Mouse (Mus musculus): ENCODE measurements around the gene Mrpl37. TPM values are rescaled to one million over a fixed set of nuclear protein-coding genes. Genes with fewer than 3 reads are reported as not detected.
"Not testable (repeated sequence)": the region's sequence is repeated elsewhere in the genome, so short reads cannot be mapped to it uniquely, and the experiment has no call there.

The Mrpl37 gene
- 108 and 125 TPM in 2 replicates for polyA plus RNA-seq (2014; fragmentation: Nextera tagmentation; extraction: Ambion mirVana)

DNA sequence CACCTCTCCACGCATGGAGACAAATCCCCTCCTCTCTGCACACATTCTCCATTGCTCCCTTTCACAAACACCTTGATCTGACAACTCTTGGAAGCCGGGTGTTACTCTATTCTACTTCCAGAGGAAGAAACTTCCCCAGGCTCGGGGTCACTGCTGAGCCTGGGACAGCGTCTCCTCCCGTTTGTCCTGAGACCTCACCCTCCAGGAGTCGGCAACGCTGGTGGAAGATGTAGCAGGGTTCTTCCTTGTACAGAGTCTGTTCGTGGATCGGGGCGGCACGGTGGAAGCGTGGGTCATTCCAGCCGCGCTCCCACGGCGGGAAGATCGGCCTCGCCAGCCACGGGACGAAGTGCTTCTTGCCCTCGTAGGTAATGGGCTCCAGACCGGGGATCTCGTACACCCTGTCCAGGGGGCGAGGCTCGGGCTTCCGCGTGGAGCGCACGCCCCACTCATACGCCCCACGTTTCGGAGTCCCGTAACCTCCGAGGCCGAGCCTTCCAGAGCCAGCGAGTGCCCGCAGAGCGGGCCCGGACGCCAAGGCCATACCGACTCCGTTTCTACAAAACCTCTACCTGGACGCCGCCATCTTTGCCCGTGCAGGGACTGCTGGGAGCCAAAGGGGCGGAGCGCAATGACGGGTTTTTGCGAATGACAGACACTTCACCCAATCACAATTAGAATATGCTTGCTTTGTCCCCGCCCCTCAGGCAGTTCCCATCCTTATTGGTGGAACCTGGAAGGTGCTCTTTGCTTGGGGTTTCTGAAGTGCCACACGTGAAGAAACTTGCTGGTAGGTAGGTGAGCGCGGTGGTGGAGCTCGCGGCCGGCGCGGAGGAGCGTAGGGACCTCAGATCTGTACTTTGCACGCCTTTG is at the start of gene Mrpl37, which contains the start of gene Cyb5rl:
Mrpl37 (minus strand) TSS at position 617 of the 873 bp plus-strand sequence.
Cyb5rl (plus strand) TSS at position 737 of the 873 bp plus-strand sequence.
- H3K27me3 ChIP-seq (ENCODE audit: control insufficient read depth, insufficient read depth, low read length) = no peaks in the 10 kb centered on the region
- peak within 1 kb of the TSS; percentile 76; the same call in 1 of the 2 replicates for H3K27ac ChIP-seq (ENCODE audit: low read depth, low read length)
- peak within 1 kb of the TSS; percentile 95 for H3K4me3 ChIP-seq (ENCODE audit: low read length)
- H3K9ac ChIP-seq (ENCODE audit: low read depth, low read length) = peak within 1 kb of the TSS; percentile 88
- peak within 1 kb of the TSS; percentile 87 for H3K4me2 ChIP-seq (replicated peaks; ENCODE audit: low read depth, low read length)
- WGBS = under 1% methylated on average over 60 of the region's 60 CpGs
- peak; percentile 99 for ATAC-seq (ENCODE audit: low FRiP score, low TSS enrichment)
- peaks cover 24% of the 10 kb centered on the region for H3K36me3 ChIP-seq (ENCODE audit: control insufficient read depth, insufficient read depth, low read length)
- H3K4me1 ChIP-seq (ENCODE audit: control insufficient read depth, insufficient read depth, low read length) = peaks cover 6% of the 10 kb centered on the region
- H3K9me3 ChIP-seq (ENCODE audit: control insufficient read depth, low read length) = no peaks in the 10 kb centered on the region

DNA sequence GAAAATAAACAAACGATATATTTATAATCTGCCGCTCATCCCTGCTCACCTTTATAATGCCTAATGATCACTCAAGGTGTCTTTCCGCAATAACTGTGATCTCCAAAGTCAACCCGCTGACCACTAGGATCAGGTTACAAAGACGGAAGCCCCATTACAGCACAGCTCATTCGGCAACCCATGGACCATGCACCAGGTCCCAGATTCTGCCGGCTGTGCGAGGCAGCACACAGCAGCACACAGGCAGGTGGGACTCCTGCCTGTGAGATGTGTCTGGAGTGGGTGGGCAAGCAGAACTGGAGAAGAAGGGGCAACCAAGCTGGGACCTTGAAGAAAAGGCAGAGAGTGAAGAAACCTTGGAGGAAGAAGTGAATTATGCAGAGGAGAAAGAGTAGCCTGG is 47.6 kb upstream of the Mrpl37 start:
- WGBS = 13% methylated on average over 8 of the region's 8 CpGs

DNA sequence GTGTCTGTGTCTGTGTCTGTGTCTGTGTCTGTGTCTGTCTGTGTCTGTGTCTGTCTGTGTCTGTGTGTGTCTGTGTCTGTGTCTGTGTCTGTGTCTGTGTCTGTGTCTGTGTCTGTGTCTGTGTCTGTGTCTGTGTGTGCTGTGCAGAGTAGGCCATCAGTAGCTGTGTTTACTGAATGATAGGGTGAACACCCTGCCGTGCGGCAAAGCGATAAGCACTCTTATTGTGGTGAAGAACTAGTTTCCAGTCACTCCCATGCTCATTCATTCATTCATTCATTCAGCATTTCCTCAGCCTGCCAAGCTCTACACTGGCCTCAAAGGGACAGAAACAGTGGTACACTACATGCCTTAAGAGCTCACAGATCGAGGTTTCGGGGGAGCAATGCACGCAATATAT is 42.5 kb upstream of the Mrpl37 start:
- ATAC-seq (ENCODE audit: low FRiP score, low TSS enrichment); H3K9me3 ChIP-seq (ENCODE audit: control insufficient read depth, low read length); H3K27me3 ChIP-seq (ENCODE audit: control insufficient read depth, insufficient read depth, low read length); H3K36me3 ChIP-seq (ENCODE audit: control insufficient read depth, insufficient read depth, low read length); H3K9ac ChIP-seq (ENCODE audit: low read depth, low read length); H3K27ac ChIP-seq (ENCODE audit: low read depth, low read length); H3K4me3 ChIP-seq (ENCODE audit: low read length); H3K4me2 ChIP-seq (replicated peaks; ENCODE audit: low read depth, low read length): not testable (repeated sequence)
- WGBS = 93% methylated on average over 6 of the region's 6 CpGs
- H3K4me1 ChIP-seq (ENCODE audit: control insufficient read depth, insufficient read depth, low read length) = peaks cover 13% of the 10 kb centered on the region

More for the DNA sequence above, 47.6 kb upstream of the Mrpl37 start:
- Histone ChIP-seq H3K4me2 (replicated peaks; ENCODE audit: low read depth, low read length) (no peak overlapping the region), H3K36me3 (ENCODE audit: control insufficient read depth, insufficient read depth, low read length) (no peaks in the 10 kb centered on the region), H3K4me1 (ENCODE audit: control insufficient read depth, insufficient read depth, low read length) (0 out of 2 replicates have a peak, but pooled peaks cover 10% of the 10 kb centered on the region), H3K27me3 (ENCODE audit: control insufficient read depth, insufficient read depth, low read length) (no peaks in the 10 kb centered on the region), H3K27ac (ENCODE audit: low read depth, low read length) (no peak overlapping the region), H3K9ac (ENCODE audit: low read depth, low read length) (no peak overlapping the region), H3K9me3 (ENCODE audit: control insufficient read depth, low read length) (no peaks in the 10 kb centered on the region), H3K4me3 (ENCODE audit: low read length) (no peak overlapping the region)
- ATAC-seq (ENCODE audit: low FRiP score, low TSS enrichment) = peak; percentile 69; the same call in 1 of the 2 replicates

DNA sequence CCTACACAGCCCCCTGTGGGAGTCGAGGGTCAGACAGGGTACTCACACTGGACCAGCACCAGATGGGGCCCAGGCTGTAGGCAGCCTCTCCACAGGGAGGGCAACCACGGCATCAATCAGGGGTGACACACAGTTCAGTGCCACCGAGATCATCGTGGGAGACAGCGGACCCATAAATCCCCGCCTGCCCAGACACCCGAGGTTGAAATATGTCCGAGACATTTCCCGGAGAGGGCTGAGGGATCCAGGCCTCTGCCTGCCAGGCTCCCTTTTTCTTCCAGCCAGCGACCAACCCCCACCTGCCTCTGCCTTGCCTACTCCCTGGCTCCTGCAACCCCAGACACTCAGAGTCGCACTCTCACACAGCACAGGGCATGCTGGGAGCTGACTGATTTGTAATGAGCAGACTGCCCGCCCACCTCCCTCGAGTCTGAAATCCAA is 41.6 kb upstream of the Mrpl37 start:
- peak; percentile 89 for ATAC-seq (ENCODE audit: low FRiP score, low TSS enrichment)
- 12% methylated on average over 13 of the region's 13 CpGs for WGBS
- no peak overlapping the region for H3K27ac ChIP-seq (ENCODE audit: low read depth, low read length)
- H3K4me3 ChIP-seq (ENCODE audit: low read length) = no peak overlapping the region
- no peaks in the 10 kb centered on the region for H3K9me3 ChIP-seq (ENCODE audit: control insufficient read depth, low read length)
- peak overlapping the region; percentile 12; the same call in 1 of the 2 replicates for H3K9ac ChIP-seq (ENCODE audit: low read depth, low read length)
- no peaks in the 10 kb centered on the region; the same call in 1 of the 2 replicates for H3K27me3 ChIP-seq (ENCODE audit: control insufficient read depth, insufficient read depth, low read length)
- H3K36me3 ChIP-seq (ENCODE audit: control insufficient read depth, insufficient read depth, low read length) = no peaks in the 10 kb centered on the region
- H3K4me1 ChIP-seq (ENCODE audit: control insufficient read depth, insufficient read depth, low read length) = peaks cover 8% of the 10 kb centered on the region
- peak overlapping the region; percentile 22 for H3K4me2 ChIP-seq (replicated peaks; ENCODE audit: low read depth, low read length)

DNA sequence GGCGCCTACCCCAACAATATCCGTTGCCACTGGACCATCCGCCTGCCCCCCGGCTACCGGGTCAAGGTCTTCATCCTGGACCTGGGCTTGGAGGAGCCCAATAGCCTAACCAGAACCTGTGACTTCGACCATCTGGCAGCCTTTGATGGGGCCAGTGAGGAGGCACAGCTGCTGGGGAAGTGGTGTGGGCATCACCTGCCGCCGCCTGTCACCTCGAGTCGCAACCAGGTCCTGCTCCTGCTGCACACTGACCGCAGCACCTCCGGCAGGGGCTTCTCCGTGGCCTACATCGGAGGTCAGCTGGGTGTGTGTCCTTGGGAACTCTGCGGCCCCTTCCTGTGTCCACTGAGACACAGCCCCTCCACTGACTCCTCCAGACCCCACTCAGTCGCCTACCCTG is 40.1 kb upstream of the Mrpl37 start:
- 76% methylated on average over 16 of the region's 16 CpGs for WGBS
- H3K4me3 ChIP-seq (ENCODE audit: low read length) = no peak overlapping the region
- no peak overlapping the region for H3K9ac ChIP-seq (ENCODE audit: low read depth, low read length)
- H3K4me2 ChIP-seq (replicated peaks; ENCODE audit: low read depth, low read length) = no peak overlapping the region
- H3K27ac ChIP-seq (ENCODE audit: low read depth, low read length) = no peak overlapping the region
- no peaks in the 10 kb centered on the region; the same call in 1 of the 2 replicates for H3K27me3 ChIP-seq (ENCODE audit: control insufficient read depth, insufficient read depth, low read length)
- H3K9me3 ChIP-seq (ENCODE audit: control insufficient read depth, low read length) = no peaks in the 10 kb centered on the region
- H3K4me1 ChIP-seq (ENCODE audit: control insufficient read depth, insufficient read depth, low read length) = peaks cover 8% of the 10 kb centered on the region
- no peak for ATAC-seq (ENCODE audit: low FRiP score, low TSS enrichment)
- no peaks in the 10 kb centered on the region for H3K36me3 ChIP-seq (ENCODE audit: control insufficient read depth, insufficient read depth, low read length)

DNA sequence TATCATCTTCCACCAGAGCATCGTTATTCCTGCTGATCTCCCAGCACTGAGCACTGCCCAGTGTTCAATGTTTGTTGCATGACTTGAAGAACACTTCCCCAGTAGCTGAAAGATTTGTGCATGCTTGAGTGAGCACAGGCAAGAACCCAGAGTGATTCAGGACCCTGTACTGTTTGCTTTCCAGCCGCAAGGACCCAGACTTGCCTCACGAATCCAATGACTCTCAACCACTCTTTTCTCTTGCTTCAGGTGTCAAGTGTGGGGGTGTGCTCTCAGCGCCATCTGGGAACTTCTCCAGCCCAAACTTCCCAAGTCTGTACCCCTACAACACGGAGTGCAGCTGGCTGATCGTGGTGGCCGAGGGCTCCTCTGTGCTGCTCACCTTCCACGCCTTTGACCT is 35.6 kb upstream of the Mrpl37 start:
- ATAC-seq (ENCODE audit: low FRiP score, low TSS enrichment) = no peak
- H3K9me3 ChIP-seq (ENCODE audit: control insufficient read depth, low read length) = no peaks in the 10 kb centered on the region
- H3K36me3 ChIP-seq (ENCODE audit: control insufficient read depth, insufficient read depth, low read length) = no peaks in the 10 kb centered on the region
- H3K9ac ChIP-seq (ENCODE audit: low read depth, low read length) = no peak overlapping the region
- H3K4me2 ChIP-seq (replicated peaks; ENCODE audit: low read depth, low read length) = no peak overlapping the region
- no peak overlapping the region for H3K27ac ChIP-seq (ENCODE audit: low read depth, low read length)
- no peak overlapping the region for H3K4me3 ChIP-seq (ENCODE audit: low read length)
- H3K27me3 ChIP-seq (ENCODE audit: control insufficient read depth, insufficient read depth, low read length) = no peaks in the 10 kb centered on the region; the same call in 1 of the 2 replicates
- 64% methylated on average over 8 of the region's 8 CpGs for WGBS
- H3K4me1 ChIP-seq (ENCODE audit: control insufficient read depth, insufficient read depth, low read length) = no peaks in the 10 kb centered on the region

DNA sequence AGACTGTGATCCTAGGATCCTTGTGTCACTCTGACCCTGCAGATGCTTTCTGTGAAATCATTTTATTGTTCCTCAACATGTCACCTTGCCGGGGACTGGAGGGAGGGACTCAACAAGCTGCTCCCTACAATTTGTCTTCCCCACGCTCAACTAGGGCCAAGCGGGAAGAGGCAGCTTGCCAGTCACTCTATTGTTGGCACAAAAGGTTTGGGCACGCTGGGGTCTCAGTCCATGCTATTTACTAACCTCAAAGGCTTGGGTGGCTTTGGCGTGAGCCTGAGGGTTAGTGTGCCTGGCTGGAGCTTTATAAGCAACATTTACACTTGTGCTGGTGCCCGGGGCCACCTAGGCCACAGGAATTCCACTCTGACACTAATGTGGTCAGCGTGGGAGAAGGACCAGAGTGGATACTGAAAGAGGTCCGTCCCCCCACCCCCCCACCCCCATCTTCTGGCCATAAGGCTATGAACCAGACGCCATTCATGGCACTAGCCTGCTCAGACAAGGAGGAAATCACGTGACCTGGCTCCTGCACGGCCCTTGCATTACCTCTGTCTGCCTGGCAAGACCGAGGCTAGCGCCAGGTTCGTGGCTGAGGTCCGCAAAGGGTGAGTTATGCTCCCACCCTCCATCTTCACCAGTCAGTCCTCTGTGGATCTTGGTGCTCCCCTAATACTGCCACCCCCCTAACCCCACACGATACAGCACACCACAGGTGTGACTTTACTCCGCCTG is 32.3 kb upstream of the Mrpl37 start:
- 66% methylated on average over 17 of the region's 17 CpGs for WGBS
- no peak overlapping the region for H3K9ac ChIP-seq (ENCODE audit: low read depth, low read length)
- H3K9me3 ChIP-seq (ENCODE audit: control insufficient read depth, low read length) = no peaks in the 10 kb centered on the region
- no peak overlapping the region for H3K4me2 ChIP-seq (replicated peaks; ENCODE audit: low read depth, low read length)
- no peaks in the 10 kb centered on the region for H3K4me1 ChIP-seq (ENCODE audit: control insufficient read depth, insufficient read depth, low read length)
- no peak overlapping the region for H3K4me3 ChIP-seq (ENCODE audit: low read length)
- no peaks in the 10 kb centered on the region for H3K36me3 ChIP-seq (ENCODE audit: control insufficient read depth, insufficient read depth, low read length)
- no peak overlapping the region for H3K27ac ChIP-seq (ENCODE audit: low read depth, low read length)
- no peaks in the 10 kb centered on the region for H3K27me3 ChIP-seq (ENCODE audit: control insufficient read depth, insufficient read depth, low read length)
- no peak for ATAC-seq (ENCODE audit: low FRiP score, low TSS enrichment)

DNA sequence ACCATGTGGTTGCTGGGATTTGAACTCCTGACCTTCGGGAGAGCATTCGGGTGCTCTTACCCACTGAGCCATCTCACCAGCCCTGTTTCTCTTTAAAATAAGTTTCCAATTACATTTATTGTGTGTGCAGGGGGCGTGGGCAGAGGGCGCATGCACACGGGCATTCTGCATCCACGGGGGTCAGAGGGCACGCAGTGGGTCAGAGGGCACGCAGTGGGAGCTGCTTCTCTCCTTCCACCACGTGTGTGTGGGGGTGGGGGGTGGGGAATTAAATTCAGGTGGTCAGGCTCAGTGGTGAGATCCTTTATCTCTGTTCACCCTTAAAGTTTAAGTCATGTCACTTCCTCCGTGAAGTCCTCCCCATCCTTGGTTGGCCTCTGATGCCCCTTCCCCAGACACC is 31.7 kb upstream of the Mrpl37 start:
- H3K4me1 ChIP-seq (ENCODE audit: control insufficient read depth, insufficient read depth, low read length) = no peaks in the 10 kb centered on the region
- H3K27ac ChIP-seq (ENCODE audit: low read depth, low read length) = no peak overlapping the region
- H3K36me3 ChIP-seq (ENCODE audit: control insufficient read depth, insufficient read depth, low read length) = no peaks in the 10 kb centered on the region
- H3K27me3 ChIP-seq (ENCODE audit: control insufficient read depth, insufficient read depth, low read length) = no peaks in the 10 kb centered on the region
- no peak for ATAC-seq (ENCODE audit: low FRiP score, low TSS enrichment)
- 59% methylated on average over 10 of the region's 10 CpGs for WGBS
- H3K9me3 ChIP-seq (ENCODE audit: control insufficient read depth, low read length) = no peaks in the 10 kb centered on the region
- H3K9ac ChIP-seq (ENCODE audit: low read depth, low read length) = no peak overlapping the region
- no peak overlapping the region for H3K4me2 ChIP-seq (replicated peaks; ENCODE audit: low read depth, low read length)
- no peak overlapping the region for H3K4me3 ChIP-seq (ENCODE audit: low read length)
